Mouse (Mus musculus) adrenal gland, postnatal 25 days (tissue): ENCODE measurements around the gene Uchl5. TPM values are rescaled to one million over a fixed set of nuclear protein-coding genes. Genes with fewer than 3 reads are reported as not detected.
A peak's percentile ranks its signal among the peaks of the same experiment; 100 is the strongest.

Experiments
- DNase-seq: peaks from one replicate; pipeline ENCODE4 v3.0.0; 2021; ENCODE audit warnings: mixed read lengths
- long read RNA-seq: library from polyadenylated mRNA; stranded (forward); transcript quantifications from one replicate; pipeline ENCODE4 v2.0.0, GENCODE M21; 2021
- total RNA-seq: library from RNA; stranded (reverse); gene quantifications from 2 replicates; pipeline ENCODE4 v1.2.3, GENCODE M21; 2021

Gene Uchl5
- total RNA-seq, result 24.5 and 34.8 TPM in 2 replicates
- long read RNA-seq, transcript Uchl5-206 (11 exons, 1,696 nt), result major isoform, 21 of 42 reads
- long read RNA-seq, transcript Uchl5-201 (11 exons, 1,845 nt), result minor isoform, 16 of 42 reads
- long read RNA-seq, partial matches to known transcripts, result 3 of 42 reads
- long read RNA-seq, other reads (novel, unspliced or antisense), result 1 of 42 reads

- DNase-seq, result peak; percentile 98
These were observed at the start of gene Uchl5, which contains the start of gene Trove2 for GRCm38 (mm10) chr1:143776446-143777411. Uchl5 (plus strand) TSS chr1:143777272. Trove2 (minus strand) TSS chr1:143777068.

GRCm38 (mm10) chr1:143727701-143728445, 49.2 kb upstream of the Uchl5 start:
- peak; percentile 8 for DNase-seq

- no peak for DNase-seq
These were observed 46.2 kb upstream of the Uchl5 start for GRCm38 (mm10) chr1:143730899-143731298.

GRCm38 (mm10) chr1:143731691-143732090, 45.4 kb upstream of the Uchl5 start:
- DNase-seq, result no peak

- no peak for DNase-seq
These were observed 43.1 kb upstream of the Uchl5 start for GRCm38 (mm10) chr1:143733914-143734410.

GRCm38 (mm10) chr1:143738811-143739210, 38.3 kb upstream of the Uchl5 start:
- DNase-seq, result no peak

- peak; percentile 90 for DNase-seq
These were observed 37.4 kb upstream of the Uchl5 start for GRCm38 (mm10) chr1:143739361-143740350.

GRCm38 (mm10) chr1:143740581-143740980, 36.5 kb upstream of the Uchl5 start:
- DNase-seq, result no peak

- DNase-seq, result no peak
These were observed 35.7 kb upstream of the Uchl5 start for GRCm38 (mm10) chr1:143741331-143741730.

GRCm38 (mm10) chr1:143742186-143742585, 34.9 kb upstream of the Uchl5 start:
- DNase-seq, result no peak

- DNase-seq, result no peak
These were observed 31.2 kb upstream of the Uchl5 start for GRCm38 (mm10) chr1:143745871-143746270.

- no peak for DNase-seq
These were observed 14.9 kb upstream of the Uchl5 start for GRCm38 (mm10) chr1:143762159-143762558.

GRCm38 (mm10) chr1:143764443-143764842, 12.6 kb upstream of the Uchl5 start:
- no peak for DNase-seq

- DNase-seq, result no peak
These were observed 11.3 kb upstream of the Uchl5 start for GRCm38 (mm10) chr1:143765801-143766200.

GRCm38 (mm10) chr1:143766238-143766637, 10.8 kb upstream of the Uchl5 start:
- DNase-seq, result no peak

GRCm38 (mm10) chr1:143770444-143771109, 6.5 kb upstream of the Uchl5 start:
- DNase-seq, result no peak

- no peak for DNase-seq
These were observed 4.0 kb upstream of the Uchl5 start for GRCm38 (mm10) chr1:143773082-143773481.

GRCm38 (mm10) chr1:143773909-143774308, 3.2 kb upstream of the Uchl5 start:
- no peak for DNase-seq

GRCm38 (mm10) chr1:143777558-143778218, 616 bp downstream of the Uchl5 start:
- peak; percentile 22 for DNase-seq
